Mouse (Mus musculus): ENCODE measurements around the gene Atp13a1.
A peak's percentile ranks its signal among the peaks of the same experiment; 100 is the strongest.

Atp13a1 gene

DNA sequence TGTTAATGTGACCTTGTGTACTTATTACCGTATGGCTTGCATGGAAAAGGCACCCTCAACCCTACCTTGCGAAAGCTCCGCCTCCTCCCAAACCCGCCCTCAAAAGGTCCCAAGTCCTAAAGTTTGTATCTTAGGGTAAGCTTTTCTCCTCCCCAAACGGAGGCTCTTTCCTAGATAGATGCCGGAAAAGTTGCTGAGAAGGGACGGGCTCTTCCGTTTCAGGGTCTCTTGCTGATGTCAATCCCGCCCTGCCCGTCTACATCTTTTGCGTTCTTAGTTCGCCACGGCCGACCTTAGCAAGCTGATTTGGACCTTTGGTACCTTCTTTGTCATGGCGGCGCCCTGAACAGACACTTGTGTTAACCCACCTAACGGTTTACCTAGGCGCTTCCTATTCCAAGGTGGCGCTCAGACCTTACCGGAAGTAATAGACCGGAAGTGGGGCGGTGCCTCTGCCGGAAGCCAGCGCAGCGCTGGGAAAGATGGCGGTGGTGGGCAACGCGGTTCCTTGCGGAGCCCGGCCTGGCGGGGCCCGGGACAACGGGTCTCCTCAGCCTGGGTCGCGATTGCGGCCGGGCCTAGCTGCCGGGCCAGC is at the start of gene Atp13a1, which contains the start of gene Zfp866:
Gene Atp13a1, plus strand, starts transcription at position 391 of the 595 bp plus-strand sequence.
Gene Zfp866, minus strand, starts transcription at position 406 of the 595 bp plus-strand sequence.
- DNase-seq = peak; percentile 91

DNA sequence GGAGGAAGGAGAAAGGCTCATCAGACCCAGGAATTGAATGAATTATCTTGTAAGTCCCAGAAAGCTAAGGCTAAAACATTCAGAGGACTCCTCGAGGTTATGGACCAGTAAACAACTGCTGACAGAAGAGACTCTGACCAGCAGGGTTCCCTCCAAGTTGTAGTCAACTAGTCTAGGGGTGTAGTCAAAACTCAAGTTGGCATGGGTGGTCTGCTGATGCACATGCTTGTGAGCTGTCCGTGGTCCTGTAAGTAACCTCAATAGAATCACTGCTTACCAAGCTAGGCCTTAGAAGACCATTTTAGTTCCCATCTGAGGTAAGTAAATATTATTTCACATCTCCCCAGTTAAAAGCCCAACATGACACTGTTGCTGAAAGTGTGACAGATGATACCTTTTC is 49.7 kb upstream of the Atp13a1 start:
- no peak for DNase-seq

DNA sequence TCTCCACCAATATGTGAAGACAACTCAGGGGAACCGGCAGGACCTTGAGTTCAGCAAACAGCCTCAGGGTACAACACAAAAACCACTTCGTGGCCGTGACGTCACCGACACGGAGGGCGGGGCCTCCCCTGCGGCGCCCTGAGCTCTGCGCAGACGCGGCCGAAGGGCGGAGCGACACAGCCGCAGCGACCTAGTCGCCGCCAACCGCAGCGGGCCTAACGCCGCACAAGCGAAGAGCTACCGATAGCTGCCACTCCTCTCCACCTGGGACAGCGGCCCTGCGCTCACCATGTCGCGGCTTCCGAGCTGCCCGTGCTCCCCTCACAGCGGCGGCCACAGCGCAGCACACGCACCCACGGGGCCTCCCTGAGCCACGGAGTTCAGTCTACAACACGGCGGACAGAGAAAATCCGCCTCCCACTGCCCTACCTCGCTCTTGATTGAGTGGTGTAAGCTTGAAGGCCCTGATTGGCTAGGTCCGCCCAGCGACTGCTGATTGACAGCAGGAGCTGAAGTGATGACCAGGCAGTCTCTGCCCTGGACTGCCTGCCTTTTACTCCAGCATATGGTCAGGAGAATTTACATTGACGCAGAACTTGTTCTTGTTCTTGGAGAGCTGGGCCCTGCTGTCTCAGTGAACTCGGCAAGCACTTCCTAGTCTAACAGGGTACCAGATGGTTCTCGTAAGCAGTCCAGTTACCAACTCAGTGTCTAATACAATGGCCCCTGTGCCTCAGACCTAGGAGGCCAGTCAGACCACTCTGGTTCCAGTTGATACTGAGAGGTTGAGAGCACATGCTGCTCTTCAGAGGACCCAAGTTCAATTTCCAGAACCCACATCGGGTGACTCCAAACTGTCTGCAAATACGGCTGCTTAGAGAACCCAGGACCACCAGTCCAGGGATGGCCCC is 41.2 kb upstream of the Atp13a1 start, which contains the start of gene Zfp963:
Gene Zfp963, minus strand, starts transcription at position 427 of the 911 bp plus-strand sequence.
- peak; percentile 96 for DNase-seq

DNA sequence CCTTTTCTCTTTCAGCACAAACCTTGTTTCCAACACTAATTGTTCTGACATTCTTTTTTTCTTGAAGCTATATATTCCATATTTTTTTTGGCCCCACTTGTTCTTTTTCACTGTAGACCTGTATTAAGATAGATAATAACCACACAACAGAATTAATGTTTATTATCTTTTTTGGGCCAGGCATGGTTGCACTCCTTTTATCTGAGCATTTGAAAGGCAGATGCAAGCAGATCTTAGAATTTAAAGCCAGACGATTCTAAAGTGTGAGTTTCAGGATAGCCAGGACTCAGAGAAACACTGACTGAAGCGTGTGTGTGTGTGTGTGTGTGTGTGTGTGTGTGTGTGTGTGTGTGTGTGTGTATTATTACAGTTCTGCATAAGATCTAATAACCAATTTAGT is 38.5 kb upstream of the Atp13a1 start:
- DNase-seq = no peak

DNA sequence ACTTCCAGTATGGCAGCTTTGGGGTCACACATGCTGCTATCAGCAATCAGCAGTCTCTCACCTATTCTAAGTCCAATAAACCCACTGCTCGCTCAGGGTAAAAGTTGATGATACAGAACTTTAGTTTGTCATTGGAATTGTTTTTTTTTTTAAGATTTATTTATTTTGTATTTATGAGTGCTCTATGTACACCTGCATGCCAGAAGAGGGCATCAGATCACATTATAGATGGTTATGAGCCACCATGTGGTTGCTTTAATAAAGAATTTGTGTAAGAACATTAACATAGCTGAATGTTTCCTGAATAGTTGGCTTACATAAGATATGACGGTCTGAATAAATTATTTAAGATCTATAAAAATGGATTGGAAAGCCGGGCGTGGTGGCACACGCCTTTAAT is 32.6 kb upstream of the Atp13a1 start:
- no peak for DNase-seq

DNA sequence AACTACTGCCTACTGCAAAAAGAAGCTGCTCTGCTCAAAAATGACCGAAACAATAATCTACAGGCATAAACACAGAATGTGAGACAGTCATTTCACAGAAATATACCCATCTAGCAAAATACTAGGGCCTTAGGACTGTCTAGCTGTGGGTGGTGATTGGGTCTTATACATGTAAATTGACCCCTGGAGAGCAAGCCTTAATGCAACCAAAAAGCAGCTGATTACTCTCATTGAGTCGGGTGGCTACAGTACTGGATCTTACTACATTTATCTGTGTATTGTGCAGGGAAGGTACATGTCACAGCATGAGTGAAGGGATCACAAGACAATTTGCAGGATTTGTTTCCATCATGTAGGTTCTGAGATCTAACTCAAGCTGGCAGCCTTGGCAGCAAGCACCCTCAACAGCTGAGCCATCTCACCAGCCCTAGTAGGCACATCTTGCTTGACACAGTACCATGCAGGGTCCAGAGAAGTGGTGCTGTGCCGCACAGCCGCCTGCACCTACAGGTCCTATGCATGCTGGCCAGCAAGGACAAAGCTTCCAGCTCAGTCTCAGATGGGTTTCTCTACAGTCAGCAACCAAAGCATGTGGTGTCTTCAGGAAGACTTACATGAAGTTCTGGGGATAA is 29.0 kb upstream of the Atp13a1 start:
- DNase-seq = no peak

DNA sequence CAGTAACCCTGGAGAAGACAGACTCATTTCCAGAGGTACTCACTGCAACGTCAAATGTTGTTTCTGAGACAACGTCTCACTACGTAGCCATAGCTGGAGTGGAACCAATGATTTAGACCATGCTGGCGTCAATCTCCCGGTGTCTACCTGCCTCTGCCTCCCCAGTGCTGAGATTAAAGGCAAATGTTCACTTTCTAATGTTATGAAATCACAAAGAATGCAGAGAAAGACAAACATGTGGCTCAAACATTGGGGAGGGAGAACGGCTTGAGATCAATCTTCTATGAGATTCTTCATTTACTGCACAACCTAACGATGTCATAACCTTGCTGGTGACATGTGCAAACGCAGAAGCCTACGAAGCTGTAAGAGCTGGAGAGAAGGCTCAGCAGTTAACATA is 19.7 kb upstream of the Atp13a1 start:
- no peak for DNase-seq

DNA sequence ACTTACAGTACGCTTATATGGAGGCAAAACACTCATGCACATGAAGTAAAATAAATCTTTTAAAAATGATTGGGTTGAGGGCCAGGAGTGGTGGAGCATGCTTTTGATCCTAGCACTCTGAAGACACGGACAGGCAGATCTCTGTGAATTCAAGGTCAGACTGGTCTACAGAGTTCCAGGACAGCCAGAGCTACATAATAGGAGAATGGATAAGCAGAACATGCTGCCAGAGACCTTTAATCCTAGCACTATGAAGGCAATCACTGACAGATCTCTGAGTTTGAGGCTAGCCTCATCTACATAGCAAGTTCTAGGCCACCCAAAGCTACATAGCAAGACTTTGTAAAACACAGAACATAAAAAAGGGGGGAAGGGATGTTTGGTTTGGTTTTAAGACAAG is 18.9 kb upstream of the Atp13a1 start:
- DNase-seq = no peak

DNA sequence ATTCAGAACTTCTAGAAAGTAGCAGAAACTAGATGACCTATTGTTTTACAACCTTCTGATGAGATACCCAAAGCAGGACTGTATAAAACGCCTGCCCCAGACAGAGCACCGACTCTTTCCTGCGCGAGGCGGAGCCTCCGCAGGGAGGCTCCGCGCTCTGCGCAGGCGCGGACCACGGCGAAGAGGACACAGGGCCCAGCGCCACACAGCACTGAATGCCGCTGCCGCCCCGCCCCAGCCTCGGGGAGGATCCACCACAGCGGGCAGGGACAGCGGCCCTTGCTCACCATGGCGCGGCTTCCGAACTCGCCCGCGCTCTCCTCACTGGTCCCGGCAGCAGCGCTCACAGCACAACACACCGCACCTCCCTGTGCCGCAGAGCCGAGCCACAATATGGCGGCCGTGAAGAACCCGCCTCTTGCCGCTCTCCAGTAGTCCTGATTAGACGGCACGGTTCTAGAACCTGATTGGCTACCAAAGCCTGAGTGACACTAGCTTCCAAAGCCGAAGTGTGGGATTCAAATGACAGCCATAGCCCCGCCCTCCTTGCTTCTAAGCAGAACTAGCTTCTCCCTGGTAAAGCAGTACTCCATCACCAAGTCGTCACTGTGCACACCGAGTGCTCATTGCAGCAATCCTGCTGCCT is 16.3 kb upstream of the Atp13a1 start, which contains the start of gene Gm20422:
Gene Gm20422, minus strand, starts transcription at position 384 of the 646 bp plus-strand sequence.
- DNase-seq = peak; percentile 94

DNA sequence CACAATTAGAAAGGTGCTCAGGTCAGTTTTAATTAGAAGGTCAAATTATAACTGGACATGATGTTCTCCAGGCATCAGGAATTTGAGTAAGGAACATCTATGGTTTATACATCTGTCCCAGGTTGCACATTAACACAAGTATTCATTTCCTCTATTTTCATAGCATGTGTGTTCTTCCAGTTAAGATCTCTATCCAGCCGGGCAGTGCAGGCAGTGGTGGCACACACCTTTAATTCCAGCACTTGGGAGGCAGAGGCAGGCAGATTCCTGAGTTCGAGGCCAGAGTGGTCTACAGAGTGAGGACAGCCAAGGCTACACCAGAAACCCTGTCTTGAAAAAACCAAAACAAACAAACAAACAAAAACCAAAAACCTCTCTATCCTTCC is 15.8 kb upstream of the Atp13a1 start:
- no peak for DNase-seq

DNA sequence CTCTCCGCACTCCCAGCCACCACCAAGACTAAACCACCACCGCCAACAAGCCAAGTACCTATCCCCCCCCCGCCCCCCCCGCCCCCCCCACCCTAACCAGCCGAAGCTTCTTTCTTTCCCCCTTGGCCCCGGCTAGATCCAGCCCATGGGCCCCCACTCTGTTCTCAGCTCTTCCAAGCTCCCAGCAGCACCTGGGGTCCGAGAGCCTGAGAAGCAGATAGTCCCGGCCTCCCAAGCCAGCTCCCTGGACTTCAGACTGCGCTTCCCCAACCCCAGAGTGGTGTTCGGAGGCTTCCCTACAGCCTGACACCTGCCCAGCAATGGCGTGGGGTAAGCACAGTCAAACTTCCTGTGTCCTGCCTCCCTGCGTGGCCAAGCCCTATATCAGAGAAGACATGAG is 13.9 kb upstream of the Atp13a1 start:
- no peak for DNase-seq

DNA sequence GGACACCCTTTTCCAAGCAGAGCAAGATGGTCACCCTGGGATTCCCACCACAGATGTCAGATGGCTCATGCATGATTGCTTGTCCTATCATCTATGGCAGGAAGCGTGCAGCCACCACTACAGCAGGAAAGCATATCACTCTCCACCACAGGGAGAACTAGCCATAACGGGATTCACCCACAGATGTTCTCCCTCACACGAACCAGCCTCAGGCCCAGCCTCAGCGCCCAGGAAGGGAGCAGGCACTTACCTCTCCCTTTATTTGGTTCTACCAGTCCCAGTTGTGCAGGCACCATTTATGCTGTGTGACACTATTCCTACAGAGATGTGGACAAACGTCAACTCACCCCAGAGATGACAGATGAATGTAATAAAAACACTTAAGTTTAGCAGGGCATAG is 1.9 kb upstream of the Atp13a1 start:
- DNase-seq = no peak

DNA sequence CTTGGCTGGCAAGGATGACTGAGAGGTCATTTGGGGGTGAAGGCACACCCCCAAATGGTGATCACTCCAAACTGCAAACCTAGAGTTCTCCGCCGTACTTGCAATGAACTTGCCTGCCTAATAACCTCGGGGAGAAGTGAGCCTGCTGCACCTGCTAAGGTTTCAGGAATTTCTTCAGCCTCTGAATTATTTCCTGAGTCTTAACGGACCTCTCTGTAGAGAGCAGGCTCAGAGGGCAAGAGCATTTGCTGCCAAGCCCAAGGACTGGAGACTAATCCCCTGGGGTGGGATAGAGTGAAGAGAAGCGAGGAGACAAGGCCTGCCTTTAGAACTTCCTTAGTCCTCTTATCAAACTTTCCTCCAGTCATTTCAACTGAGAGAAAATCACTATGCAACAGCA is 1.2 kb upstream of the Atp13a1 start:
- DNase-seq = no peak

DNA sequence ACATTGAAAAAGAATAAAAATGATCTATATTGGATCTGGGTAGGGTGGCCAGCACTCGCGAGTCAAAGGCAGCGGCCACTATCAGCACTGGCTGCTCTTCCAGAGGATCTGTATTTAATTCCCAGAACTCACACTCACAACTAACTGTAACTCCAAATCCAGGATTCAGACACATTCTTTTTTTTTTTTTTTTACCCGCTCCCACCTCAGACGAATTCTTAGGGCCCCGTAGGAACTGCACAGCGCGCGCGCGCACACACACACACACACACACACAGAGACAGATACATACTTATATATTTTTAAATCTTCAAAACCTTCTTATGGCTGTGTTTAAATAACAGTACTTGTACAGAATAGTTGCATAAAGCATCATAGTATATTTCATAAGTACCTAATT is 599 bp upstream of the Atp13a1 start:
- peak; percentile 41 for DNase-seq

DNA sequence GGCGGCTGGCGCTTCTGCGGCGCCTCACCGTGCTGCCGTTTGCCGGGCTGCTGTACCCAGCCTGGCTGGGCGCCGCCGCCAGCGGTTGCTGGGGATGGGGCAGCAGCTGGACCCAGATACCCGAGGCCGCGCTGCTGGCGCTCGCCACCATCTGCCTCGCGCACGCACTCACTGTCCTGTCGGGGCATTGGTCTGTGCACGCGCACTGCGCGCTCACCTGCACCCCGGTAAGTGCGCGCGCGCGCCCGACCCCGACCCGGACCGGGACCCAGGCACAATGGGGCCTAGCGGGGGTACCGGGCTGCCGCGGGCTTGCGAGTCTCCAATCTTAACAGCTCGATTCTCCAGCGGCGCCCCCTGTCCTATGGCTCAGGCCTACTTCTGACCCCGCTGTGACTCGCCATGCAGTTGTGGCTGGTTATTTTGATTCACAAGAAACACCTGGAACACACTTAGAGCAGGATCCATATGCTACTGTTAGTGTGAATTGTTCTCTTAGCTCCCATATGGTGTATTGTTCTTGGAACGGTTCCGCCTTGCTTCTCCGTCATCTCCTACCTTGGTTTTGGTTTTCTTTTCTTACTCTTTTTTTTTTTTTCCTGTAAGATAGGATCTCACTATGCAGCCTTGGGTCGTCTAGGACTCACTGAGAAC is 579 bp downstream of the Atp13a1 start:
- peak; percentile 71 for DNase-seq

DNA sequence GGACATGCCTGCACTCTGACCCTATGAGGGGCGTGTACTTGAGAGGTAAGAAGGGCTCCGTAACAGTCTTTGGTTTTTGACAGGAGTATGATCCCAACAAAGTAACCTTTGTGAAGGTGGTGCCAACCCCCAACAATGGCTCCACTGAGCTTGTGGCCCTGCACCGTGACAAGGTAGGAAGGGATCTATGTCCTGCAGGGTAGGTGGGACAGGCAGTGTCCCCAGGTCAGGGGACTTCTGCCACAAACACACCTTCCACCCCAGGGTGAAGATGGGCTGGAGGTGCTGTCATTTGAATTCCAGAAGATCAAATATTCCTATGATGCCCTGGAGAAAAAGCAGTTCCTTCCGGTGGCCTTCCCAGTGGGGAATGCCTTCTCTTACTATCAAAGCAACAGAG is 2.7 kb downstream of the Atp13a1 start:
- no peak for DNase-seq

DNA sequence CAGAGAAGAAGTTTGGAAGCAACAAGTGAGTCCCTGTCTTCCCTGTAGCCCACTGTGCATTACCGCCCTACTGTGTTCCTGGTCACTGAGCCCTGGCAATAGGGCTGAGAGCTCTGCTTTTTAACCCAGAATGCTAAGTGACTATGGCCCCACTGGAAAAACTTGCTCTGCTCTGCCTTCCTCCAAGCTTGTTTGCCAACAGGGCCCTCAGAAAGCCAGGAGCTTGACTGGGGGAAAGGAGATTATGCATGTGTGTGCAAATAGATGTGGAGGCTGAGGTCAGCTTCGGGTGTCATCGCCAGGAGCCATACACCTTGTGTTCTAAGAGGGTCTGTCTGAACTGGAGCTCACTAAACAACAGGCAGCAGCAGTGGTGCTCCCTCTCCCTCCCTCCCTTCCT is 3.1 kb downstream of the Atp13a1 start:
- DNase-seq = no peak

DNA sequence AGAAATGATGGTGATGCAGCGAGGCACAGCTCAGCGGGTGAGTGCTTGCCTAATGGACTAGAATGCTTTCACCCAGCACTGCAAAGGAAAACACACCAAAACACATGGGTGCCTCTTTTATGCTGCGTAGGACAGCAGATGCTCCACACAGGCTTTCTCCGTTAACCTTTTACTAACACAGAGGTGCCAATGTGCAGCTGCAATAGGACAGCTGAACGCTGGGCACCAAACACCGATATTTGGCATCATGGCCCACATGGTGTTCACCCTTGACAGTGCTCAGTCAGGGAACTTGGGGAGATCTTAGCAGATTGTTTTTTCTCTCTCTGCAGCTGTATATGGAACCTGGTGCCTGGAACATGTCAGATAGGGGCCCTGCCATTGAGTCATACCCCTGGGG is 3.9 kb downstream of the Atp13a1 start:
- DNase-seq = no peak

DNA sequence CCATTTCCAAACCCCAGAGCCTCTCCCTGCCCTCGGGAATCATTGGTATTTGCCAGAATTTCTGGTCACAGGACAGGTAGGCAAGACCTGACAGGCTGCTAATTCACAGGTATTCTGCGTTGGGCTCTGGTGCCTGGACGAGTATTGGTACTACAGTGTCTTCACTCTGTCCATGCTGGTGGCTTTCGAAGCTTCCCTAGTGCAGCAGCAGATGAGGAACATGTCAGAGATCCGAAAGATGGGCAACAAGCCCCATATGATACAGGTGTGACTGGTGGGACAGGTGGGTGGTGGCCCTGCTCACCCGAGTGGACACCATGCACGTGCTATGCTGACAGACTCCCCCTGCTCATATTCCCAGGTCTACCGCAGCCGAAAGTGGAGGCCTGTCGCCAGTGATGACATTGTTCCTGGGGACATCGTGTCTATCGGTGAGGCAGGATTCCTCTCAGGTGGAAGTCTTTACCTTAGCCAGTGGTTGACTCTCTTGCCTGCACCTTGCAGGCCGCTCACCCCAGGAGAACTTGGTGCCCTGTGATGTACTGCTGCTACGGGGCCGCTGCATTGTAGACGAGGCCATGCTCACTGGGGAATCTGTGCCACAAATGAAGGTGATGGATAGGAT is 5.9 kb downstream of the Atp13a1 start:
- no peak for DNase-seq

DNA sequence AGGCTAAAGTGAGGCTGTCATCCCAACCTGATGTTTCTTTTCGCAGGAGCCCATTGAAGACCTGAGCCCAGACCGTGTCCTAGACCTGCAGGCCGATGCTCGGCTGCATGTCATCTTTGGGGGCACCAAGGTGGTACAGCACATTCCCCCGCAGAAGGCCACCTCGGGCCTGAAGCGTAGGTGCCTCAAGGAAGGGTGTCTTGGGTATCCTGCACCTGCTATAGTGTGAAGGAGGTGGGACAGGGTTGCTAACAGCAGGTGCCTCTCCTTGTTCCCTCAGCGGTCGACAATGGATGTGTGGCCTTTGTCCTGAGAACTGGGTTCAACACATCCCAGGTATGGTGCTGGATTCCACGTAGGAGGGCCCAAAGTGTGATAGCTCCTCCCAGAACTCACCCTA is 6.7 kb downstream of the Atp13a1 start:
- DNase-seq = no peak

DNA sequence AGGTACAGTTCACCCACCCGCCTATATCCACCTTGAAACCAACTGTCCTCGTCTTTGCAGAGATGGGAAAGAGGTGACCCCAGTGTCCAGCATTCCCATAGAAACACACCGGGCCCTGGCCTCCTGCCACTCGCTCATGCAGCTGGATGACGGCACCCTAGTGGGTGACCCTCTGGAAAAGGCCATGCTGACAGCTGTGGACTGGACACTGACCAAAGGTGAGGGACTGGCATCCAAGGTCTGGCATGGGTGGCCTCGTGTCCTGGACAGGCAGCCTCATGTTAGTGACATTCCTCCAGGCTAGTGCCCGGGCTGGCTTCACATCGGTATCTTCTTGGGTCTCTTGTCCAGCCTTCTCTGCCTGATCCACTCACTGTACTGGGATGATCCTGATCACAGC is 8.3 kb downstream of the Atp13a1 start:
- DNase-seq = no peak

DNA sequence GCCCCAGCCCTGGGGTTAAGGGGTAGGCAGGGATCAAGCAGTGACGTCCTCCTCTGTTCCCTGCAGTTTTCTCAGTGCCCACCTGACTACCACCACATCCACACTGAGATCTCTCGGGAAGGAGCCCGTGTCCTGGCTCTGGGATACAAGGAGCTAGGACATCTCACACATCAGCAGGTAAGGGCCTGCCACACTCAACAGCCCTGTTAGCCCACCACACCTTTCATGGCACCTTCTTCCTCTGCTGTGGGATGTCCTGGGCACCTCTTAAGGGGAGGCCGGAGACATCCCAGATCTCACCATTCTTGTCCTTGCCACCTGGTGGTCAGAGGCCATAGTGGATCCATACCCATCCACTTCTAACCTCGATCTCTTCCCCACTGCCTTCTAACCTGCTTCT is 9.0 kb downstream of the Atp13a1 start:
- no peak for DNase-seq
